Mouse (Mus musculus) CH12.LX (cell line): ENCODE data around the gene Tgfbr1. TPM values are rescaled to one million over a fixed set of nuclear protein-coding genes. Genes with fewer than 3 reads are reported as not detected.
A peak's percentile ranks its signal among the peaks of the same experiment; 100 is the strongest.

Experiments used
- DNase-seq: peaks from one replicate; pipeline ENCODE4 v3.0.0-alpha.2; 2013; ENCODE audit errors: extremely low read depth
- H3K27ac ChIP-seq: 2 replicates; pipeline ENCODE4 v1.5.1; 2012; ENCODE audit warnings: low read depth, mild to moderate bottlenecking, control low read depth, moderate library complexity; ENCODE audit not compliant: insufficient read depth
- H3K27me3 ChIP-seq: replicated peaks from 2 replicates; pipeline ENCODE3; 2012; ENCODE audit warnings: inconsistent platforms
- H3K36me3 ChIP-seq, 2 experiments: replicated peaks in 1 of 2; 2 replicates each; pipeline versions ENCODE3 to v1.6.1; 2012; ENCODE audit warnings: inconsistent platforms in 1 of 2, low read length in 1 of 2, mild to moderate bottlenecking in 1 of 2, mixed read lengths in 1 of 2, moderate library complexity in 1 of 2; ENCODE audit not compliant: control insufficient read depth in 1 of 2, insufficient read depth in 1 of 2
- H3K4me1 ChIP-seq, 2 experiments: 2 replicates each; pipeline ENCODE4 v1.6.1; 2012; ENCODE audit warnings: inconsistent platforms in 1 of 2, moderate library complexity in 1 of 2; ENCODE audit not compliant: insufficient read depth in 2 of 2, control insufficient read depth in 1 of 2
- H3K4me2 ChIP-seq: 2 replicates; pipeline ENCODE4 v1.6.1; 2012; ENCODE audit warnings: low read depth, mild to moderate bottlenecking, control low read depth; ENCODE audit not compliant: poor library complexity, insufficient read depth, severe bottlenecking
- H3K4me3 ChIP-seq, 3 experiments: fragments of 150-350 bp in 1 of 3; sonication (generic) in 1 of 3; replicated peaks in 1 of 3; 2 replicates each; pipeline versions ENCODE3 to v1.5.1; 2011 to 2012; ENCODE audit warnings: low read depth in 2 of 3, low read length in 2 of 3, mild to moderate bottlenecking in 2 of 3, moderate library complexity in 2 of 3, control low read depth in 1 of 3, improper control_type of control experiment in 1 of 3, inconsistent platforms in 1 of 3, mixed read lengths in 1 of 3; ENCODE audit not compliant: poor library complexity in 1 of 3
- H3K79me2 ChIP-seq: replicated peaks from 2 replicates; pipeline ENCODE4 v1.6.1; 2012; ENCODE audit warnings: mild to moderate bottlenecking, moderate library complexity; ENCODE audit not compliant: control insufficient read depth, poor library complexity, insufficient read depth, severe bottlenecking; ENCODE audit errors: extremely low read depth
- H3K9ac ChIP-seq: 2 replicates; pipeline ENCODE4 v1.6.1; 2012; ENCODE audit warnings: low read depth, mild to moderate bottlenecking, control low read depth, moderate library complexity; ENCODE audit not compliant: insufficient read depth
- H3K9me3 ChIP-seq: replicated peaks from 2 replicates; pipeline ENCODE3; 2012; ENCODE audit warnings: low read length, inconsistent platforms, mixed read lengths
- CHD1 ChIP-seq: IDR thresholded peaks from 2 replicates; pipeline ENCODE4 v1.6.1; 2012; ENCODE audit warnings: low read depth, low read length, improper control_type of control experiment, inconsistent platforms
- GABPA ChIP-seq: IDR thresholded peaks from 2 replicates; pipeline ENCODE4 v1.6.1; 2012; ENCODE audit warnings: low read depth, low read length, improper control_type of control experiment, inconsistent platforms; ENCODE audit not compliant: insufficient replicate concordance
- HCFC1 ChIP-seq: IDR thresholded peaks from 2 replicates; pipeline ENCODE4 v1.6.1; 2012; ENCODE audit warnings: low read depth, mild to moderate bottlenecking, inconsistent platforms, low read length, improper control_type of control experiment
- POLR2A ChIP-seq: IDR thresholded peaks from 2 replicates; pipeline ENCODE4 v1.6.1; 2011; ENCODE audit warnings: low read depth, mild to moderate bottlenecking, improper control_type of control experiment, low read length
- dilution Hi-C: fragments of 300-500 bp; cut with MboI; formaldehyde crosslinking; loops from 2 replicates; pipeline ENCODE4 v1.14.3; 2020; ENCODE audit warnings: low sequenced_read_pairs; ENCODE audit not compliant: extremely low pct_unique_long_range_greater_than_20kb, extremely low pct_ligation_motif_present
- in situ Hi-C: fragments of 300-500 bp; cut with MboI; formaldehyde crosslinking; loops from 3 replicates; pipeline ENCODE4 v1.14.3; 2019; ENCODE audit warnings: low sequenced_read_pairs, low pct_ligation_motif_present, low pct_unique_long_range_greater_than_20kb, mixed read lengths
- polyA plus RNA-seq: library from polyadenylated mRNA; unstranded; fragments of >175 nt; gene quantifications from 2 replicates; pipeline ENCODE4 v1.2.1, GENCODE M21; 2012; ENCODE audit warnings: low read depth; ENCODE audit not compliant: insufficient read length
- total RNA-seq, 2 experiments: library from RNA; depleted of rRNA; stranded (reverse); fragments of 300-350 nt in 1 of 2; fragments of >200 nt in 1 of 2; gene quantifications; 2 replicates each; pipeline ENCODE4 v1.2.3; 2012 to 2014

Gene Tgfbr1
- total and polyA plus RNA-seq, 3 experiments, result 3.4 to 8.7 (median 7.0) TPM

DNA sequence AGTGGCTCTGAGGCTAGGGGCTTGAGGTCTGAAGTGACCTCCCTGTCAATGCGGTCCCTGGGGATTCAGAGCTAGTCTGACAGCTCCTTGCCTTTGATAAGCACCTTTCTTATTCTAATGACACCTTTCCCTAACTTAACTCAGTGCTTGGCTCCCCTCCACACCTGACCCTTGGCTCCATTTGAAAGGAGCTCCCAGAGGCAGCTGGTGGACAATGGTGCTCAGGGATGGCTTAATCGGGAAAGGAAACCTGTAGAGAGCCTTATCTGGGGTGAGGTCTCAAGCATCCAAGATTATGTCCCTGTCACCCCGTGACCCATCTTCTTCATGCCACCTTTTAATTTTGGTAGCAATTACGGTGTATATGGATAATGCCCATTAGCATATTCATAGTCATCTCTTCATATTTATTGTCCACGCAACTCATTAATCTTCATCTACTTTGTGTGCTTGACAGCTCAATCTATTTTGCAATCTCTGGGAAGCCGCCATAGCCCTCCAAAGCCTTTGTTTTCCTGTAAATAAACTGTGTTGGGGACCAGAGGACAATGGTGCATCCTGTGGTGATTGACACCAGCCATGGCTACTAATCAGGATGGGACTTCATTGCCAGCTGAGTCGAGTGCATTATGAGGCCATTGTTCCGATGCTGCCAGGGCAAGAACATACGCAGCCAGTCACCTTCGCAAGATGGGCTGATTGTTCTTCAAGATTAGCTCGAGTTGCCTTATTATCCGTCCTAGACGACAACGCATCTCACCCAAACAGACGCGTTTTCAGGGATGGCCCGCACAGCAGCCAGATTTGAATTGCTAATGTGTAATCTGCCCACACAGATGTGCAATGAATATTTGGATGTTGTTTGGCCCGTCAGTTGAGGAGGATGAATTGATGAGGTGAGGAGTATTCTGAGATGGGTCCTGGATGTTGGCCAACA is 96.8 kb downstream of the Tgfbr1 start:
- peak overlapping the region; percentile 89 for H3K4me2 ChIP-seq
- no peak overlapping the region for H3K27ac ChIP-seq
- H3K36me3 ChIP-seq, result no peaks in the 10 kb centered on the region
- no peak for TF ChIP-seq CHD1
- TF ChIP-seq GABPA, result no peak
- TF ChIP-seq POLR2A, result no peak
- no peak; the same call in 1 of the 2 replicates for TF ChIP-seq HCFC1
- no peaks in the 10 kb centered on the region for H3K79me2 ChIP-seq
- peaks cover 19 to 35% of the 10 kb centered on the region in 2 experiments; a peak in 3 of 4 replicates for H3K4me1 ChIP-seq
- in situ Hi-C loops, result loop anchor here (25.0 kb wide), 2 partner anchors 362 to 962 kb away; no protein-coding TSS in a partner anchor
- no peak for DNase-seq
- no peaks in the 10 kb centered on the region for H3K27me3 ChIP-seq
- no peaks in the 10 kb centered on the region for H3K9me3 ChIP-seq
- H3K9ac ChIP-seq, result no peak overlapping the region
- dilution Hi-C loops, result no loop called here
- peak overlapping the region in 1 of 3 experiments; percentile 15 for H3K4me3 ChIP-seq

Other genes with a start within 250 kb of the Tgfbr1 start
- gene Col15a1, start 145.1 kb upstream of the Tgfbr1 start, total RNA-seq (2012; rRNA removed), result 0.08 and 0.17 TPM in 2 replicates
- gene Col15a1, start 145.1 kb upstream of the Tgfbr1 start, total RNA-seq (2014; rRNA removed), result 0.14 and 0.68 TPM in 2 replicates
- gene Col15a1, start 145.1 kb upstream of the Tgfbr1 start, polyA plus RNA-seq, result 1.1 and 2.2 TPM in 2 replicates
- gene Alg2, start 121.1 kb downstream of the Tgfbr1 start, total RNA-seq (2012; rRNA removed), result 12.2 and 14.9 TPM in 2 replicates
- 6.6 and 8.4 TPM in 2 replicates for gene Alg2, start 121.1 kb downstream of the Tgfbr1 start, total RNA-seq (2014; rRNA removed)
- 27.1 and 28.9 TPM in 2 replicates for gene Alg2, start 121.1 kb downstream of the Tgfbr1 start, polyA plus RNA-seq
- 548 and 590 TPM in 2 replicates for gene Sec61b, start 121.4 kb downstream of the Tgfbr1 start, total RNA-seq (2012; rRNA removed)
- 495 and 583 TPM in 2 replicates for gene Sec61b, start 121.4 kb downstream of the Tgfbr1 start, total RNA-seq (2014; rRNA removed)
- 271 and 286 TPM in 2 replicates for gene Sec61b, start 121.4 kb downstream of the Tgfbr1 start, polyA plus RNA-seq